Mouse (Mus musculus) embryonic fibroblast, embryonic 13.5 days (primary cell): Measurements from ENCODE around the gene Mettl26. TPM values are rescaled to one million over a fixed set of nuclear protein-coding genes. Genes with fewer than 3 reads are reported as not detected.
A peak's percentile ranks its signal among the peaks of the same experiment; 100 is the strongest.

ENCODE experiments used
- H3K27ac ChIP-seq: 2 replicates; pipeline ENCODE4 v1.5.1; 2012; ENCODE audit warnings: low read length, control low read depth, inconsistent platforms; ENCODE audit not compliant: insufficient read depth
- H3K4me1 ChIP-seq: 2 replicates; pipeline ENCODE4 v1.6.1; 2011; ENCODE audit warnings: low read length; ENCODE audit not compliant: control insufficient read depth, insufficient read depth
- H3K4me3 ChIP-seq: 2 replicates; pipeline ENCODE4 v1.5.1; 2011; ENCODE audit warnings: mild to moderate bottlenecking, control low read depth, low read length; ENCODE audit not compliant: insufficient read depth
- CTCF ChIP-seq: IDR thresholded peaks from 2 replicates; pipeline ENCODE4 v1.5.1; 2011; ENCODE audit warnings: mild to moderate bottlenecking, control low read depth, low read length, moderate library complexity, borderline replicate concordance; ENCODE audit not compliant: insufficient read depth
- POLR2A ChIP-seq: IDR thresholded peaks from 2 replicates; pipeline ENCODE4 v1.6.1; 2011; ENCODE audit warnings: low read depth, mild to moderate bottlenecking, control low read depth, low read length, moderate library complexity
- polyA plus RNA-seq: library from polyadenylated mRNA; stranded (reverse); fragments of >200 nt; gene quantifications from 2 replicates; pipeline ENCODE4 v1.2.4, GENCODE M21; 2011; ENCODE audit warnings: low read depth; ENCODE audit not compliant: missing spikeins, insufficient read length

The Mettl26 gene
- polyA plus RNA-seq, 1 experiment = 14.4 TPM

DNA sequence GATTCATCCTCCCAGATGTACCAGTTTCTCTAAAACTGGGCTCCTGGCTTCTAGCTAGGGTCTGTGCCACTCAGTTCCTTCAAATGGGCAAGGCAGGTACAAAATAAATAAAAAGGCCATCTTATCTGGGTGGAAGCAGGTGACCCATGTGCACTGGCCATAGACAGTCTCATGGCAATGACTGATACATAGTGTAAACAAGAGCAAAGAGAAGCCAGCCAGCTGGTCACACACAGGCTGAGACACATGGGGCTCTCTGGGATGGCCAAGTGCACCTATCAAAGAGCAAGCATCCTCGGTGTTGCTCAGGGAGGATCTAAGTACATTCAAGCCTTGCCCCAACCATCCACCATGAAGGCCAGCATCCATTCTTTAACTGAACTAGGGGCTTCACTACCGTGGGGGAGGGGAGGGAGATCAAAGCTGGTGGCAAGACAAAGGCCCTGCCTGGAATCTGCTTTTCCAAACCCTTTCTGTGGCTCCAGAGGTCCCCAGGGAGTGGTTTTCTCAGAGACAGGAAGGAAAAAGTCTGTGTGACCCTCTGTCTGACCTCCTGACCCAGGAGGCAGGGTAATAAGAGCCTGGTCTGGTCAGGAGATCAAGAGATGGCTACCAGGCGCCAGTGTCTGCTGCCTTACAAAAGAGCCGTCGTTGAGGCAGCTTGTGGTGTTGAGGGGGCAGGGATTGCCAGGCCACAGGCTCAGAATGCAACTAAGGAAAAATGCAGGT lies 6.2 kb downstream of the Mettl26 start:
- TF ChIP-seq POLR2A (no peak), CTCF (no peak)
- no peaks in the 10 kb centered on the region for H3K4me1 ChIP-seq
- no peak overlapping the region for H3K27ac ChIP-seq
- H3K4me3 ChIP-seq = no peak overlapping the region

DNA sequence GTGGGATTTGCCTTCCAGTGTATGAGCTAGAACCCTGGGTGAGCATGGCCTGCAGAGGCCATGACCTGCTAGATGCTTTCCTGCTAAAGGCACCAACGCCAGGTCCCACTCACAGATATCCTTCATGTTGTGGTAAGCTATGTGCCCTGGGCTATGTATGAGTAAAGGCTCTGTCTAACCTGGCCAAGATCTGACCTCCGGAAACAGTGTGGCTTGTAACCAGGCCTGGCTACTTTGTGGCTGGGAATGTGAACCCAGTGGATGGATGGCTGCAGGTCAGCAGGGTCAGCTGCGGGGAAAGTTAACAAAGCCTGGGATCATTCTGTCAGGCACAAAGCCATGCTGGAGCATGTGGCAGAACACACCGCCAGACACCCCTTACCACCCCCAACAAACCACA lies 6.8 kb downstream of the Mettl26 start:
- Histone ChIP-seq H3K4me3 (no peak overlapping the region), H3K4me1 (no peaks in the 10 kb centered on the region), H3K27ac (no peak overlapping the region)
- TF ChIP-seq CTCF (no peak), POLR2A (no peak)

DNA sequence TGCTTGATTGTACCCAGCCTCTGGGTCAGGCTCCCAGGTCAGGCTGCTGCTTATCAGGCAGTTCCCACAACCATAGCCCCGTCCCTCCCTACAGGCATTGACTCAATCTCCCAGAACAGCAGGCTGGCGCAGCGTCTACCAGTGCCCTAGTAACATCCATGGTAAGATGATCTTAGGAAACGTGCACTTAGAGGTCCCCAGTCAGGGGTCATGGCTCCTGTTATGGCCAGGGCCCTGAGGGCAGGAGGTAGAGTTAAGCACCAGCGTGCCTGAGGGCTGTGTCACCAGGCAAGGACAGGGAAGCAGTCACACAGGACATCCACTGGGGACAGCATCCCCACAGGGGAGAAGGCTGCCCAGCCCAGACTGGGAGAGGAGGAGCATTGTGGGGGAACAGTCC lies 7.4 kb downstream of the Mettl26 start:
- Histone ChIP-seq H3K4me1 (no peaks in the 10 kb centered on the region), H3K4me3 (no peak overlapping the region), H3K27ac (no peak overlapping the region)
- TF ChIP-seq POLR2A (no peak), CTCF (no peak)

DNA sequence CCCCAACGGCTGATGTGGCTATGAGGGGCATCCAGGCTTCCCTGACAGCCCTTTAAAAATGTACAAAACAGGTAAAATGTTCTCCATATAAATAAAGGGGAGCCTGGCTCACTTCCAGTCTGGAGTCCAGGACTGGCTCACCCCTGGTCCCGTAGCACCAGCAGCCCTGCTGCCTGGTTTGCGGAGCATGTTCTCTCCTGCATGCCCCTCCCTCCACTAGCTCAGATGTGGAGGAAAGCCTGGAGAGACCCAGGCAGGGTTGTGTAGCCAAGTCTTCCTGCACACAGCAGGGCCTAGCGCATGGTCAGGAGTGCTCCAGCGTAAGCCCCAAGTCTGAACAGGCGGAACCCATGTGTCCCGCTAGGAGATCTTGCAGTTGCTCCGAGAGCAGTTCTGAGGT lies 8.4 kb downstream of the Mettl26 start:
- no peak for TF ChIP-seq POLR2A
- no peak for TF ChIP-seq CTCF
- no peak overlapping the region for H3K4me3 ChIP-seq
- no peak overlapping the region for H3K27ac ChIP-seq
- no peaks in the 10 kb centered on the region for H3K4me1 ChIP-seq

DNA sequence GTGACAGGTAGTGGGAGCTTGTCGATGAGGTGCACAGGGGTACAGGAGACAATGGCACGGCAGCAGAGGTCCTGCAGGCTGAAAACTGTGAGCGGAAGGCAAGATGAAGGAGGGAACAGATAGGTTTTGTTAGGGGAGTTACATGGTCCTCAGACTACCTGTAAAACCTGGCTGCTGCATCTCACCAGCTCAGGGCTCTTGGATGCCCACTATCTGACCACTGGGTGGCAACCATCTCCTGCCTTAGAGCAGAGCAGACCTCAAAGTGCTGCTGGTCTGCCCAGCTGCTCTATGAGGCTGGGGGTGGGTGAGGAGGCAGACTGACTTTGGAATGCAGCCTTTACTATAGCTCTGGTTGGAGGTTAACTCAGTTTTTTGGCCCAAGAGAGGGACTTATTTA lies 8.9 kb downstream of the Mettl26 start:
- Histone ChIP-seq H3K4me1 (no peaks in the 10 kb centered on the region), H3K27ac (no peak overlapping the region), H3K4me3 (no peak overlapping the region)
- no peak for TF ChIP-seq POLR2A
- TF ChIP-seq CTCF = no peak

DNA sequence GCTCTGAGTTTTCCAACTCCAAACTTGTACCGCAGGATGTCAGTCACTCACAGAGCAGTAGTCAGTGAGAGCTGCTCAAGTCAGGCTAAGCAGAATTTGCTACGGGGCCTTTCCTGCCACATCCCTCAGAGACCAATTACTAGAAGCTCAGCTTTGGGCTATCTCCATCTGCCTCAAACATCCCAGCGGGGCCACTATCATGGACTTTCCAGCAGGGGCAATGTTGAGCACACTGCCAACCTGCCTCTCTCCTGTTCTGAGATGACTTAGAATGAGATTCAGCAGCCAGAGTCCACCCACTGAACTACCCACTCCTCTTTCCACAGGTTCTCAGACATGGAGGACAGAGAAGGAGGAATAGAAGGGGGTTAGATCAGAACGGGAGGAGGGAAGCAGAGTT lies 10.8 kb downstream of the Mettl26 start:
- H3K27ac ChIP-seq = no peak overlapping the region
- TF ChIP-seq CTCF = no peak
- TF ChIP-seq POLR2A = no peak
- no peaks in the 10 kb centered on the region for H3K4me1 ChIP-seq
- H3K4me3 ChIP-seq = no peak overlapping the region

DNA sequence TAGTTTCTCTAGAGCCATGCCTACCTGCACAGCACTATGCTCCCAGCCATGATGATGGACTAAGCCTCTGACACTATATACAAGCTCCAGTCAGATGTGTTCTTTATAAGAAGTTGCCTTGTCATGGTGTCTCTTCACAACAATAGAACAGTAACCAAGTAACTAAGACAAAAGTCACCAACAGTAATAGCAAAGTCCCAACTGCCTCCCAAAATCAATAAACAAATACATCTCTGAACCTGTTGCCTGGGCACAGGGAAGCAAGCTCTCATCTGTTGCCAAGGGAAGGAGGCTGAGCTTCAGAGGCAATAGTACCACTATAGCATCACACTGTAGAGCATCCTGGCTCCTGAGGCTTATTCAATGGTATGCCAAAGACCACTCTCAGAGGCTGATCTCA lies 11.9 kb downstream of the Mettl26 start:
- H3K4me1 ChIP-seq = no peaks in the 10 kb centered on the region
- TF ChIP-seq POLR2A (no peak), CTCF (no peak)
- no peak overlapping the region for H3K4me3 ChIP-seq
- no peak overlapping the region for H3K27ac ChIP-seq

DNA sequence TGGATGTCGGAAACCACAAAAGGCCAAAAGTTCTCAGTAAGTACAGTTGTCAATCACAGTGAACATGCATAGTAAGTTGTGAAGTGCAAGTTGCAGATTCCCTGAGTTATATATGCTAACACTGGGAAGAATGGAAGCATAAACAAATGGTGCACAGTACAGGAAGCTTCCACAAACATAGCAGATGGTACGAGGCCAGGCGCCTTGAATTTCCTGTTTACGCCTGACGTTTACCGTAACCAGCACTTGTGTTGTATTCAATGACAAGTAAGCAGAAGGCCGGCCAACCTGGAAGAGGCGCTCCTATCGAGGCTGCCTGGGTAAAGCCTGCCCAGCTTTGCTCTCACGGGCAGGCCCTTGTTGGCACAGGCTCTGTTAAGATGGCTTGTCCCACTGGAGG lies 12.6 kb downstream of the Mettl26 start:
- H3K4me1 ChIP-seq = no peaks in the 10 kb centered on the region
- no peak overlapping the region for H3K4me3 ChIP-seq
- TF ChIP-seq CTCF (no peak), POLR2A (no peak)
- no peak overlapping the region for H3K27ac ChIP-seq

DNA sequence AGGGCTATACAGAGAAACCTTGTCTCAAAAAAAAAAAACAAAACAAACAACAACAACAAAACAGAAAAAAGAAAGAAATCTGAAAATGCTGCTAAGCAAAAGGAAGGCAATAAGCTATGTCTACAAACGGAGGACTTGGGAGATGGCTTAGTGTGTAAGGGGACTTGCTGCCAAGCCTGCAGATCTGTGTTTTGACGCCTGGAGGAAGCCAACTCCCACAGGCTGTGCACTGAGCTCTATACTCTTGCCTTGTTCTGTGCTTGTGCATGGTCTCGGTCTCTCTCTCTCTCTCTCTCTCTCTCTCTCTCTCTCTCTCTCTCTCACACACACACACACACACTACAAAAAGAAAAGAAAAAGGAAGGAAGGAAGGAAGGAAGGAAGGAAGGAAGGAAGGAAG lies 14.0 kb downstream of the Mettl26 start:
- Histone ChIP-seq H3K4me1 (no peaks in the 10 kb centered on the region), H3K27ac (no peak overlapping the region), H3K4me3 (no peak overlapping the region)
- no peak for TF ChIP-seq CTCF
- TF ChIP-seq POLR2A = no peak

DNA sequence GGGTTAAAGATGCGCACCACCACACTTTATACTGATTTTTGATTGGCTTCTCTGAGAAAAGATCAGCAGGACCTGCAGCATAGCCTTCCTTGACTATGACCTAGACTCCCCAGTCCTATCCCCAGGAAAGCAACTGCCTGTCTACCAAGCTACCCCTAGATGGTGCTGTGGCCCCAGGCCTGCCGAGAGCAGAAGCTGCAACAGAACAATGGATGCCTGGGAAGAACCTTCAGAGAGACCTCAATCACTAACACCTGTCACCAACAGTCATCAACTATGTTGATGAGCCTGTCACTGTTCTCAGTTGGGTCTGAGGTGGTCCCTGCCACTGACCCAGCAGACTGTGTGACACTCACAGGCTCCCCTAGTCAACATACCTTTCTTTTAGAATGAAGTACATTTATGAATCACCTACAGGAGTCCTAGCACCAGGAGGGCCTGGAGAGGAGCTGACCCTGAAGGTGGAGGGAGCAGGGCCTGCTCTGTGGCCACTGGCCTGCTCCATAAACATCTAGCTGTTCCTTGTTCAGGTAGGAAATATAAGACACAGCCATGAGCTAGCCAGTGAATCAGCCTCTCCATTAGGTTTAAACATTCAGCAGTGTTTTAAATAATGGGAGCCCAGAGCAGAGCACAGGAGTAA lies 19.2 kb downstream of the Mettl26 start:
- Histone ChIP-seq H3K4me1 (no peaks in the 10 kb centered on the region), H3K4me3 (no peak overlapping the region), H3K27ac (no peak overlapping the region)
- peak; percentile 86 for TF ChIP-seq CTCF
- no peak for TF ChIP-seq POLR2A

DNA sequence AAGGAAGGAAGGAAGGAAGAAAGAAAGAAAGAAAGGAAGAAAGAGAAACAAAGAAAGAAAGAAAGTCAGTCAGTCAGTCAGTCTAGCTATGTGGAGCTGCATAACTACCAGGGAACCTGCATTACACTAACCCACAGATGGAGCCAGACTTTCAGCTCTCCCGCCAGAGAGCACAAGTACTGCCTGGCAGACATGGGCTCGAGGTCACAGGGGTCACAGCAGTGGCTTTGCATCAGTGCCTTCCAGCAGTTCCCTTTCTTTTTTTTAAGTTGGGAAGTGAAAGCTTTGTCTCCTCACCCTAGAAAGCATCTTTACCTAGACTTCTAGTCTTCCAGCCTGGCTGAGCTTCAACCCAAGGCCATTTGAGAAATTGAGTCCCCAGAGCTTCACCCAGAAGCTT lies 20.5 kb downstream of the Mettl26 start:
- no peaks in the 10 kb centered on the region for H3K4me1 ChIP-seq
- H3K4me3 ChIP-seq = no peak overlapping the region
- TF ChIP-seq CTCF = no peak
- TF ChIP-seq POLR2A = no peak
- no peak overlapping the region for H3K27ac ChIP-seq
